Mouse (Mus musculus): ENCODE data around the gene Mib2.

Gene Mib2

GRCm38 (mm10) chr4:155618321-155618720 is 50.7 kb downstream of the Mib2 start:
- DNase-seq (ENCODE audit: low spot score in 2 of 2), result no peak

GRCm38 (mm10) chr4:155613264-155613663 is 55.7 kb downstream of the Mib2 start:
- DNase-seq (ENCODE audit: low spot score in 2 of 2), result no peak

GRCm38 (mm10) chr4:155611860-155612259 is 57.1 kb downstream of the Mib2 start:
- DNase-seq (ENCODE audit: low spot score in 2 of 2), result no peak

GRCm38 (mm10) chr4:155606825-155607224 is 62.2 kb downstream of the Mib2 start:
- no peak for DNase-seq (ENCODE audit: low spot score in 2 of 2)

- DNase-seq (ENCODE audit: low spot score in 2 of 2), result no peak
Measured at GRCm38 (mm10) chr4:155605132-155605531, 63.9 kb downstream of the Mib2 start.
